ENCODE assay signal across 28 mouse cellular contexts in the genomic region with DNA sequence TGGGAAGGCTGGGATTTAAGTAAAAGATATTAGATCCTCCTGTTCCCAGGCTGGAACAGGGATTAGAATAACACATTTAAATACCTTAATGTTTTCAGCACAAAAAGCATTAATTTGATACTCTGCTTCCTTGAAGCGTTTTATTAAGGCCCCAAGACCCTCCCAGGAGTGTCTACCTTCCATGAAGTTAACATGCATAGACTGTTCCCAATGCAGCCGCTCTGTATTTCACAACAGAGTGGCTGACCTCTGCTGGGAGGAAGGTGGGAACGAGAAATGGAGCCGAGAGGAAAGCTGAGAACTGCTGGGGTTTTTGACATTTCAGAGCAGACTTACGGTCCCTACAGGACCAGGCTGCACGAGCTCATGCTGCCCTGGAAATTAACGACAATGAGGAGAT.
DNase-seq lines count a peak whose midpoint lies in the region; ATAC-seq and TF ChIP-seq lines count a peak whose summit lies in the region.
"Had no signal": no experiment of that assay in that cellular context is flagged by ENCODE, and none has a peak within 500 bp of the region (broad histone marks: within the 10 kb centered on the region; RNA-seq: fewer than 3 reads in every experiment).

No protein-coding gene starts in this region.

- no peak overlapping the region for H3K4me2 ChIP-seq in hindbrain, embryonic 13.5 days
- no peak overlapping the region for H3K4me2 ChIP-seq in limb, embryonic 12.5 days
- no peak overlapping the region for H3K4me2 ChIP-seq in midbrain, embryonic 15.5 days
- H3K4me2 ChIP-seq in midbrain, postnatal 0 days (ENCODE audit: low read depth, low read length, poor library complexity, severe bottlenecking) = no peak overlapping the region
- H3K4me2 ChIP-seq: heart, embryonic 13.5 days; limb, embryonic 15.5 days; liver, embryonic 13.5 days; stomach, embryonic 15.5 days had no signal

- no peak overlapping the region for H3K9ac ChIP-seq in hindbrain, embryonic 13.5 days
- H3K9ac ChIP-seq in limb, embryonic 12.5 days (replicated peaks) = no peak overlapping the region
- H3K9ac ChIP-seq in midbrain, embryonic 15.5 days = no peak overlapping the region
- no peak overlapping the region for H3K9ac ChIP-seq in midbrain, postnatal 0 days (replicated peaks; ENCODE audit: low read length, poor library complexity, severe bottlenecking)
- H3K9ac ChIP-seq: heart, embryonic 13.5 days; limb, embryonic 15.5 days; liver, embryonic 13.5 days; stomach, embryonic 15.5 days had no signal

- H3K27me3 ChIP-seq in hindbrain, embryonic 13.5 days = no peaks in the 10 kb centered on the region
- no peaks in the 10 kb centered on the region for H3K27me3 ChIP-seq in hindbrain, embryonic 10.5 days (ENCODE audit: insufficient read depth, poor library complexity, severe bottlenecking)
- H3K27me3 ChIP-seq in limb, embryonic 12.5 days = no peaks in the 10 kb centered on the region
- H3K27me3 ChIP-seq in limb, embryonic 10.5 days (ENCODE audit: low read depth, poor library complexity, severe bottlenecking) = no peaks in the 10 kb centered on the region
- H3K27me3 ChIP-seq in midbrain, embryonic 15.5 days (replicated peaks) = no peaks in the 10 kb centered on the region
- no peaks in the 10 kb centered on the region for H3K27me3 ChIP-seq in midbrain, postnatal 0 days (ENCODE audit: insufficient read depth, low read length)
- H3K27me3 ChIP-seq: heart, embryonic 13.5 days; limb, embryonic 15.5 days; liver, embryonic 13.5 days; megakaryocyte, embryonic 14.5 days; stomach, embryonic 15.5 days had no signal

- peak; percentile 33; the same call in 1 of the 2 replicates for TF ChIP-seq CTCF in midbrain, postnatal 0 days (IDR thresholded peaks at IDR 0.05)

- ATAC-seq in hindbrain, embryonic 13.5 days (ENCODE audit: low FRiP score) = no peak
- ATAC-seq in limb, embryonic 12.5 days (ENCODE audit: insufficient number of reproducible peaks, insufficient read depth, low FRiP score, low TSS enrichment, low read depth) = no peak
- peak; percentile 53; the same call in 1 of the 2 replicates for ATAC-seq in midbrain, embryonic 15.5 days (replicated peaks)
- no peak for ATAC-seq in midbrain, postnatal 0 days (ENCODE audit: low FRiP score)
- ATAC-seq: activated CD4-positive, CD25-positive, alpha-beta regulatory T cell, adult 4 months; inflammation-experienced regulatory T-cells, adult 6 months; lung, postnatal 0 days had no signal

- H3K27ac ChIP-seq in hindbrain, embryonic 13.5 days = peak overlapping the region; percentile 46; the same call in 1 of the 2 replicates
- H3K27ac ChIP-seq in hindbrain, embryonic 10.5 days = no peak overlapping the region
- peak overlapping the region; percentile 9; the same call in 1 of the 2 replicates for H3K27ac ChIP-seq in limb, embryonic 12.5 days
- H3K27ac ChIP-seq in limb, embryonic 10.5 days = no peak overlapping the region
- H3K27ac ChIP-seq in midbrain, embryonic 15.5 days = peak overlapping the region; percentile 16
- peak overlapping the region; percentile 65 for H3K27ac ChIP-seq in midbrain, postnatal 0 days (ENCODE audit: low read depth, low read length)
- H3K27ac ChIP-seq: heart, embryonic 13.5 days; layer of hippocampus, adult 2 months; left cerebral cortex, adult 2 months; limb, embryonic 15.5 days; liver, embryonic 13.5 days; stomach, embryonic 15.5 days had no signal

- WGBS in hindbrain, embryonic 13.5 days = 69% methylated on average over 7 of the region's 7 CpGs
- WGBS in hindbrain, embryonic 10.5 days = 80% methylated on average over 7 of the region's 7 CpGs
- 47% methylated on average over 7 of the region's 7 CpGs for WGBS in limb, embryonic 12.5 days
- WGBS in limb, embryonic 10.5 days = 77% methylated on average over 7 of the region's 7 CpGs
- 62% methylated on average over 7 of the region's 7 CpGs for WGBS in midbrain, embryonic 15.5 days
- WGBS in midbrain, postnatal 0 days = 61% methylated on average over 7 of the region's 7 CpGs

- H3K9me3 ChIP-seq in hindbrain, embryonic 13.5 days = 0 out of 2 replicates have a peak, but pooled peaks cover 3% of the 10 kb centered on the region
- peaks cover 6% of the 10 kb centered on the region; the same call in 1 of the 2 replicates for H3K9me3 ChIP-seq in hindbrain, embryonic 10.5 days
- H3K9me3 ChIP-seq in limb, embryonic 12.5 days = peaks cover 7% of the 10 kb centered on the region; the same call in 1 of the 2 replicates
- no peaks in the 10 kb centered on the region for H3K9me3 ChIP-seq in limb, embryonic 10.5 days (replicated peaks)
- H3K9me3 ChIP-seq in midbrain, embryonic 15.5 days = no peaks in the 10 kb centered on the region
- H3K9me3 ChIP-seq in midbrain, postnatal 0 days (ENCODE audit: low read length) = no peaks in the 10 kb centered on the region
- H3K9me3 ChIP-seq: liver, embryonic 13.5 days; stomach, embryonic 15.5 days had no signal

- H3K4me3 ChIP-seq in hindbrain, embryonic 13.5 days = no peak overlapping the region
- H3K4me3 ChIP-seq in hindbrain, embryonic 10.5 days = no peak overlapping the region
- H3K4me3 ChIP-seq in limb, embryonic 12.5 days (replicated peaks) = no peak overlapping the region
- H3K4me3 ChIP-seq in limb, embryonic 10.5 days = no peak overlapping the region
- H3K4me3 ChIP-seq in midbrain, embryonic 15.5 days = no peak overlapping the region
- H3K4me3 ChIP-seq in midbrain, postnatal 0 days (ENCODE audit: low read depth, low read length) = no peak overlapping the region
- H3K4me3 ChIP-seq: heart, embryonic 13.5 days; layer of hippocampus, adult 2 months; left cerebral cortex, adult 2 months; limb, embryonic 15.5 days; liver, embryonic 13.5 days; megakaryocyte, embryonic 14.5 days; stomach, embryonic 15.5 days had no signal

- peaks cover 7% of the 10 kb centered on the region; the same call in 1 of the 2 replicates for H3K4me1 ChIP-seq in hindbrain, embryonic 13.5 days (replicated peaks)
- no peaks in the 10 kb centered on the region for H3K4me1 ChIP-seq in hindbrain, embryonic 10.5 days (replicated peaks)
- H3K4me1 ChIP-seq in limb, embryonic 12.5 days (replicated peaks) = peaks cover 26% of the 10 kb centered on the region
- H3K4me1 ChIP-seq in limb, embryonic 10.5 days = peaks cover 20% of the 10 kb centered on the region
- peaks cover 11% of the 10 kb centered on the region; the same call in 1 of the 2 replicates for H3K4me1 ChIP-seq in midbrain, embryonic 15.5 days
- H3K4me1 ChIP-seq in midbrain, postnatal 0 days (ENCODE audit: insufficient read depth, low read length) = no peaks in the 10 kb centered on the region; the same call in 1 of the 2 replicates
- H3K4me1 ChIP-seq: liver, embryonic 13.5 days; megakaryocyte, embryonic 14.5 days; stomach, embryonic 15.5 days had no signal

- peaks cover 4% of the 10 kb centered on the region; the same call in 1 of the 2 replicates for H3K36me3 ChIP-seq in hindbrain, embryonic 13.5 days
- H3K36me3 ChIP-seq in hindbrain, embryonic 10.5 days = no peaks in the 10 kb centered on the region
- H3K36me3 ChIP-seq in limb, embryonic 12.5 days = no peaks in the 10 kb centered on the region
- H3K36me3 ChIP-seq in limb, embryonic 10.5 days = no peaks in the 10 kb centered on the region
- H3K36me3 ChIP-seq in midbrain, embryonic 15.5 days (replicated peaks) = no peaks in the 10 kb centered on the region
- no peaks in the 10 kb centered on the region for H3K36me3 ChIP-seq in midbrain, postnatal 0 days (ENCODE audit: insufficient read depth, low read length)
- H3K36me3 ChIP-seq: heart, embryonic 13.5 days; limb, embryonic 15.5 days; liver, embryonic 13.5 days; stomach, embryonic 15.5 days had no signal

- DNase-seq in hindbrain, embryonic 10.5 days (ENCODE audit: low spot score) = no peak
- DNase-seq in limb, embryonic 10.5 days (ENCODE audit: low spot score) = no peak
- no peak for DNase-seq in midbrain, postnatal 0 days (ENCODE audit: low spot score)
- DNase-seq: adrenal gland, adult 2 months; adrenal gland, postnatal 36 days; B cell, adult 2 months; cerebellum, adult 18-20 months; cerebellum, postnatal 14 days; gastrocnemius, postnatal 10 days; heart, postnatal 10 days; kidney, adult 11 months; kidney, postnatal 25 days; liver, embryonic 13.5 days; lung, adult 18-20 months; lung, postnatal 4 days; right cerebral cortex, postnatal 25 days had no signal

Comparison
In these comparisons a context has a peak if more than half of its experiments do, and no peak if none do; other contexts are left out.
1. H3K27ac ChIP-seq: peak in hindbrain, embryonic 13.5 days (single experiment), limb, embryonic 12.5 days (single experiment), midbrain, embryonic 15.5 days (single experiment) and midbrain, postnatal 0 days (single experiment); none in hindbrain, embryonic 10.5 days (single experiment) and limb, embryonic 10.5 days (single experiment).